Mouse (Mus musculus) 3T3-L1 (cell line): Measurements from ENCODE around the gene Id4.

Experiments used
- DNase-seq: peaks from one replicate; pipeline ENCODE4 v3.0.0-alpha.2; 2015; ENCODE audit warnings: low read depth, low spot score

Gene Id4

DNA sequence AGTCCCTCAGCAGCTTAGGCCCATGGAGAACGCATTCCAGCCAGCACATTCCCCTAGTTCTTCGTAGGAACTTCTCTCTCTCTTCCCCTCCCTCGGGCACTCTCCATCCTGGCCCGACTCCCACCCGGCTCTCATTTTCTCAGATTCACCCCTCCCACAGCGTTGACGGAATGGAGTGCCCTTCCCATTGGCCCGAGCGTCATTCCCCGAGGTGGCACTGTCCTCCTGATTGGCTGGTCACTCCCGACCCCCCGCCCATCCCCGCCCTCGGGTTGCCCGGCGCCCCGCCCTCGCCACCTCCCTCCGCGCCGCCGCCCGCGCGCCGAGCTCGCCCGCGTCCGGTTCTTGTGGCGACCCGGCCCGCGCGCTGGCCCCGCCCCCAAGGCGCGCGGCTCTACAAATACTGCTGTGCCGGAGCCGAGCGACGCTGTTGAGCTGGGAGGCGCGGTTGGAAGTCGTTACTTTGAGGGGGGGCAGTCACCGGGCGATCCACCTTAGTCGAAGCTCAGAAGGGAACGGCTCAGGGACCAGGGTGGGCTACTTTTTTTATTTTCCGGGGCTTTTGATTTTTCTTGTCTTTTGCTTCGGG, at the start of gene Id4:
TSS of gene Id4 (plus strand) at position 539 of the 589 bp plus-strand sequence.
- DNase-seq, result peak; percentile 95

DNA sequence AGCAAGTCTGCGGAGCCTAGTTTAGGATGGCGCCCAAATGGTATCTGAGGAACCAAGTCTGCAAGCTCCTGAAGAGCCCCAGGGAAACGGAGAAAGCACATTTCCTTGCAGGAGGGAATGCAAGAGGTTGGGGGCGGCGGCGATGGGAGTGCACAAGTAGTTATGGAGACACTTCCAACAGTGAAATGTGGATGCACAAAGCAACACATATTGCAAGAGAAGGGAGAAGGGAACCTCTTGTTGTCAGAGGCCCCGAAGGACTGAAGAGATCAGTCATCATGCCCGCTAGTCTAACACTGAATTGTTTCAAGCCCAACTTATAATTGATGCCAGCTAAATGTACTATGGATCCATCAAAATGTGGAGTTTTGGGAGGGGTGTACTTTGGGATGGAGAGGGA, 33.9 kb upstream of the Id4 start:
- peak; percentile 33 for DNase-seq

DNA sequence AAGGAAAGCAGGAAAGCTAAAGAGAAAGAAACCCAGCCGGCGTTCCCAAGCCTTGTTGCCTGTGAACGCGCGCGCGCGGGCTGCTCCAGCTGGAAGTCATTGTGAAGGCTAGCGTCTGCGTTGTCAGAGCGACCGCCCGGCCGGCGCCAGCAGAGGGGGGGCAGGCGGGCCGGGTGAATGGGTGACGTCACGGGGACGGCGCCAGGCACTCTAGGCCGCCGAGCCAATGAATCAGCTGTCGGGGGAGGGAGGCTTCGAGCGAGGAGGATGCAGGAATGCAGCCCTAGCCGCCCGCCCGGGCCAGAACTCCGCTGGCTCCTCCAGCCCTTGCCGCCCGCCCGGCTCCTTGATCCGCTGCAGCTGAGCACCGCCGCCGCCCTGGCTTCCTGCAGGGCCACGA, 33.3 kb upstream of the Id4 start:
- DNase-seq, result peak; percentile 94

DNA sequence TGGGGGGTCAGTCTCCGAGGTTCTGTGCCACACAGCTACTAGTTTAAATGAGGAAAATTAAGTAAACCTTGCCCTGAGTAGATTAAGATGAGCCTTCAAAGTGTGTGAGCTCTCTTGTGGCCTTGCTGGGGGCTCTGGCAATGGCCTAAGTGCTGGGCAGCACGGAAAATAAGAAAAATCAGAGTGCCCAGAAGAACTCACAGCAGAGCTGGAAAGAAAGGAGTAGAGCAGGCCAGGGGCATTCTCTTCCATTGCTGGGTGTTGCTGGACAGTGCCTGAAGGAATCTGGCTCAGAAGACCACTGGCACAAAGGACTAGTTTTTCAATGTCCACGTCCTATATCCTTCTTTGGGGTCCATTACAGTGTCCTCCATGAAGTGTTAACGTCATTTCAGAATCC, 32.9 kb upstream of the Id4 start:
- DNase-seq, result peak; percentile 46

DNA sequence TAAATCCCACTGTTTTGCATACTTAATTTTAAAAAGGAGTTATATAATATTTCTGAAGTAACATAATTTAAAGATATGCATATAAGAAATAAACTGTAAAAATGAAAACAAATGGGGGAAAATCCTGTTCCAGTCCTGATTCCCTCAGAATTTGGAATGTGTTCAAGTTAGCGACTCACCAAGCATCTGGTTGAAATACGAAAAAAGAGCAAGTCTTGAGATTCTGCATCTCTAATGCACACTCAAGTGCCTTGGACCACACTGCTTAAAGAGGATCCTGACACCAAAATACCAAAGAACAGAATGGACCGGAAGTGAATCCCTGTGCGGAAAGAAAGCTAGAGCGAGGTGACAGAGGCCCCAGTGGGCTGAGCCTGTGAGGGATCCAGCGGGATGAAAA, 30.0 kb upstream of the Id4 start:
- peak; percentile 83 for DNase-seq

DNA sequence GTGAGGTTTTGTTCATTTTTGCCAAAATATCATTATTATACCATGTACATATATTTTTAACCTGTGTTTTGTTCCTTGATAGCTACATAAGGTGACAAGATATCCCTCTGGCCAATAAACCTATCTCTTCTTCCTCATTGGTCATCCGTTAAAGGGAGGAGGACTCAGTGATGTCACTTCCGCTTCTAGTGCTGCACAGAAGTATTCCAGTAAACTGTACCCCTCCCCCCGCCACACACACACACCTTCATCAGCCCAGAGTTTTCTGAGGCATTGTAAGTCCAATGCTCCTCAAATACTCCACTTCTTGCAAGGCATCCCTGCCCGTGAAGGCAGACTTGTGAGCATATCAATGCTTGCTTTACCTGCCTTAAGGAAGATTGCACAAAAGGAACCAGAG, 24.6 kb upstream of the Id4 start:
- DNase-seq, result no peak

DNA sequence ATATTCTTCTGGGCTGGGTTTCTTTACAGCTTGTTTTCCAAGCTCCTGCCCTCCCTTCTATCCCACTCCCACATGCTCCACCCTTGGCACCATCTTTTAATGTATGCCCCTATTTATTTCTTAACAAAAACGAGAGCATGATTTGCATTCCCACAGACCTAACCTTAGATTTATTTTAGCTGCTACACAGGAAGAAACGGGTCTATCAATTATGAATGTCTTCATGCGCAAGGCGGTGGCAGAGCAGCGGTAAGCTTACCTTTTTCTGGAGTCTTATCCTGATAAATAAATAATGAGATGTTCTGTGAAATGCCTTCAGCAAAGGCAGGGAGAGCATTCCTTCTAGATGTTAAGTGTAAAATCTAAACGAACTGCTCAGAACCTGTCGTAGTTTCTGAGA, 24.2 kb upstream of the Id4 start:
- no peak for DNase-seq

DNA sequence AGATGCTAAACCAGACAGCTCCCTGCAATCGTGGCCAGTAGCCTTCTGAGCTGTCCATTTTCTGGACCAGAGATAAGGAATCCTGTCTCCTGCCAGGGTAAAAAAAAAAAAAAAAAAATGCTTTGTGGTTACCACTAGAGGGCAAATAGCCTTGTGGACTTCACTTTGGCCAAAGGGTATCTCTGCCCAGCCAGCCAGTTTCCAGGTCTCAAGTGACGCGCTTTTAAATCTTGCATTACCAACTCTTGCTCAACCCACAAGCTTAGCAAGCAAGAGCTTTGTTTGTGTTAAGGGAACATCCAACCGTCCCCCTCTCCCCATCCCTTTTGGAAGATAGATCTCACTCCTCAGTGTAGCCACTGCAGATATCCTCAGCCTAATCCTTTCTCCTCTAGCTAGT, 23.5 kb upstream of the Id4 start:
- DNase-seq, result peak; percentile 75

DNA sequence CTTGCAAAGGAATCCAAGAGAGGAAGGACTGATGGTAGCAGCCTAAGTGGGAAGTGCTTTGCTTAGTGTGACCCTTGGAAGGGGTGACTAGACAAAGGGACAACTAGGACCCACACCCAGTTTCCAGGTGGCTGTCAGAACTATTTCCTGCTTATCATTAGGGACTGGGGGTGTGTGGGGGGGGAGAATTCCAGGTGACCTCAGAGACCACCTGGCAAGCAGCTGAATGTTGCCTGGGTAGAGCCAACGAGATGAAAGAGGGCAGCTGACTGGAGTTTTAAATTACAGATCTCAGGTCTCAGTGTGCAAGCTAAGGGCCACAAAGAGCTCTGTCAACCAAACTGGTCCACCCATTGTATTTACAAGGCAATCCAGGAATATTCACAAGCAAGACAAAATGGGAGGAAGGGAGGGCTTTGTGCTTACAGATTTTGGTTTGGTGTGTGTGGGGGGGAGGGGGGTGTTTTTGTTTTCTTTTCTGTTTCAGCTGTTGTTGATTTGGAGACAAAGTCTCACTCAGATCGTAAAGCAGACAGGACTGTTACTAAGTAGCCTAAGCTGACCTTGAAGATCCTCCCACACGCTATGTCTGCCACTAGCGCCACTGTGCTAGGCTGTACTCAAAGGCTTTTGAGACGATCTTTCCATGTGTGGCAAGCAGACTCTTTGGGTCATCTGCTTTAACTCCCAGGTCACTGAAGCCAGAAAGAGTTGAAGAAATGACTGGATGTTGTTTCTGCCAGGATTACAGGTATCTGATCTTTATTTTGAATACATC, 15.6 kb upstream of the Id4 start:
- no peak for DNase-seq

DNA sequence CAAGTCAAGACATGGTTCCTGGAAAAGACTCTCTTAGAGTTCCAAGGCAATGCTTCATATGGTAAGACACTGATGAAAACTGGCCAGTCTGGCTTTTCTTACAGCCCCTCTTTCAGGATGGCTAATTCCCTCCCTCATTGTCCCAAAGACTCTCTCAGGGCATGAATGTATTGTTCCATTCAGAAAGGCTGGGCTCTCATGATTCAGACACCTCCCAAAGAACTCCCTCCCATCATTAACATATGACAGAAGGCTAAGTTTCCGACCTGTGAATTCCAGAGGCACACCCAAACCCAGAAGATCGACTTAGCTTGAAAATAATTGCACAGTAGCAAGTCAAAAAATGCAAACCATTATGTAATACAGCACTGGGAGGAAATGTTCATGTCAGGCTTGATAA, 8.5 kb upstream of the Id4 start:
- no peak for DNase-seq

DNA sequence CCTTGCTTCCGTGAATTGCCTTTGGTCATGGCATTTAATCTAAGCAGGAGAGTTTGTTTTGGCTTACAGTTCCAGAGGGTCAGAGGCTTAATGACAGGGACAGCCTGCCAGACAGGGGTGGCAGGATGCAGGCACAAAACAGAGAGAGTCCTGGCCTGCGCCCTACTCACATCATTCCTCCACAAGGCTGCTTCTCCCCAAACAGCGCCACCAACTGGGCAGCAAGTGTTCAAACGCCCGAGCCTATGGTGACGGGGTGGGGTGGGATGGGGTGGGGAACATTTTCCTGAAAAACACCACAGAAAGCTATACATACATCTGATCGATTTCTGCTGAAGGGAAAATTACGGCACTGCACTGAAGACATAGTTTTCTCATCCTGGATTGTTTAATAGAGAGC, 6.0 kb upstream of the Id4 start:
- DNase-seq, result no peak

DNA sequence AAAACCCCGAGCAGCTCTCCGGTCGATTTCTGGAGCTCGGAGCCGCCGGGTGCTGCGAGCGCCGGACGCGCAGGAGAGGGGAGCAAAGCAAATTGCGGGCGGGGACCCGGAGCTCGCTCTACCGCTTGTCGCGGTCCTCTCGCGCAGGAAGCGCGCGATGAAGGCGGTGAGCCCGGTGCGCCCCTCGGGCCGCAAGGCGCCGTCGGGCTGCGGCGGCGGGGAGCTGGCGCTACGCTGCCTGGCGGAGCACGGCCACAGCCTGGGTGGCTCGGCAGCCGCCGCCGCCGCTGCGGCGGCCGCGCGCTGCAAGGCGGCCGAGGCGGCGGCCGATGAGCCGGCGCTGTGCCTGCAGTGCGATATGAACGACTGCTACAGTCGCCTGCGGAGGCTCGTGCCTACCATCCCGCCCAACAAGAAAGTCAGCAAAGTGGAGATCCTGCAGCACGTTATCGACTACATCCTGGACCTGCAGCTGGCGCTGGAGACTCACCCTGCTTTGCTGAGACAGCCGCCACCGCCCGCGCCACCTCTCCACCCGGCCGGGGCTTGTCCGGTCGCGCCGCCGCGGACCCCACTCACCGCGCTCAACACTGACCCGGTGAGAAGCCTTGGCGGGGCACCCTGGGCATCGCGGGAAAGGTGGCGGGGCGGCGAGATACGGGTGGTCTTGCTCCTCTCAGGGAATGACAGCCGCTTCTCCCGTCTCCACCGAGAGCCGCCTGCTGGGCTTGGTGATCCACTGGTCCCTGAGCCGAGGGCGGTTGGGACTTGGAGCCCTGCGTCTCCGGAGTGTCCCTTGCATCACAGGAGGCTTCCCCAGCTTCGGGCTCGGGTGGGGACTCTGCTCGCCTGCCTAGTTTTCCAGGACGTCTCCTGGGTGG, 553 bp downstream of the Id4 start:
- DNase-seq, result peak; percentile 68

DNA sequence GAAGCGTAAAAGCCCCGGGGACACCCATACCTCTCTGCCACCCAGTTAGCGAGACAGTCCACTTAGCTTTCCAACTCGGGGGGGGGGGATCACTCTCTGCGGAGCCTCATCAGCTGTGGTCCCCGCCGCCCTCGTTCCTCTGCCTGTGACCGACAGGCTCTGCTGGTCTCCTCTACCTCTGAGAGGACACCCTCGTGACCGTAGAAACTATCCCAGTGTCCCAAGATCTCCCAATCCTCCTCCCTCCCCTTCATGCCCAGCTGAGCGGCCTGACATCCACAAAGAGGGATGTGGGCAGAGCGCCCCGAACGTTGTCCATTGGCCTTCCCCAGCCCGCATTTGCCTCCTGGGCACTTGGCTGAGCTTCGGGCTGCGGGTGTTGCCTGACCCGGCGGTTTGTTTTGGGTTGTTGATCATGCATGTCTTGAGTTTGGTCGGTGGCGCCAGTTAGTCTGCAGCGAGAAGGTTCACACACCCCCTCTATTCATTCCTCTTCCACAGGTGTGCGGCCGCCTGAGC, 1.5 kb downstream of the Id4 start:
- peak; percentile 44 for DNase-seq

DNA sequence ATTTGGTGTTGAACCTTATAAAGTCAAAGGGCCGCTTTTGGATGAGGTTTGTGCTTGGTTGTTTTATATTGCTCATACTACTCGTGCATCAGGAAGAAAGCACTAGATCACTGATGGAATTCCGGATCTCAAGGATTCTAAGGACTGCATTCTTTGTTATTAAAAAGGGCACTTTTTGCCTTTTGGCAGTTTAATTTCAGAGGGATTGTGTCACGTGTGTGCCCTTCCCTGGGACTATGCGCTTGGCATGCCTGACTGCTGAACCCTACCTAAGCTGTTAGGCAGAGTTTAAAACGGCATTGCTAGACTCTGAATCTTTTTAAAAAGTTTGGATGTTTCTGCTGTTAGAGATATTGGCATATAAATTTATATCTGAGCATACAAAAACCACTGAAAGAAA, 4.0 kb downstream of the Id4 start:
- DNase-seq, result no peak

DNA sequence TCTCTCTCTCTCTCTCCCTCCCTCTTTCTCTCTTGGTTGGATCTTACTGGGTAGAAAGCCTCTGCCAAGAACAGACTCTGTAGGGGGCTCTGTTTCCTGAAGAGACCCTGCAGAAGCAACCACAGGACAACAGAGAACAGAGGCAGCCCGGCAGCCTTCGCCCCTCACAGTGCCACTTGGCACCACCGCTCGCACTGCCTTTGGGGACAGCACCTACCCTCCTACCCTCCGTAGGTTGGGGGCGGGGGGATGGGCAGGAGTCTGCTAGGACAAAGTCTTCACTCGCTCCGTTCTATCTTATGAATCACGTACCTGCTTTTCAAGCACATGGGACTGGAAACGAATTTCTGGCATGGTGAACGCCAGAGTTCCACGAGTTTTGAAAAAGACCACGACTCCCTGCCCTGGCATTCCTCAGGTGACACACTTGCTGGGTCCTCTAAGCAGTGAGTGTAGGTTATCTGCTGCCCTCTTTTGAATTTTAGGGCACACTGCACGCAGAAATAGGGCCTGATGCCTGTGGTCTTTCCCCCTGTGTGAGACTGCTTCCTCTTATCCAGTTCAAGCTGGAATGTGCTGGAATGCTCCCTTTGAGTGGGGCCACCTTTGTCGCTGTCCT, 12.5 kb downstream of the Id4 start:
- peak; percentile 59 for DNase-seq

DNA sequence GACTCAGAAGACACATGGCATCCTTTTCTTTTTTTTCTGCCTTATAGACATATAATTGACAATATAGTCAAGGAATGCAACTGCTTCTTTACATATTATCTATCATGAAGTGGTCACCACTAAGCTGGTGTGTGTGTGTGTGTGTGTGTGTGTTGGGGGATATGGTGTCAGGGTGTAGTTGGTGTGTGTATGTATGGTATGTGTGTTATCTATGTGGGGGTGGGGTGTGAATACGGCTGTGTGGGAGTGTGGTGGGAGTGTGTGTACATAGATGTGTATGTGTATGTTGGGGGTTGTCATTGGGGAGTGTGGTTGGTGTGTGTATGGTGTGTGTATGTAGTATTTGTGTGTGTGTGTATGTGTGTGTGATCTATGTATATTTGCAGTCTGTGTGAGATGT, 13.1 kb downstream of the Id4 start:
- no peak for DNase-seq

DNA sequence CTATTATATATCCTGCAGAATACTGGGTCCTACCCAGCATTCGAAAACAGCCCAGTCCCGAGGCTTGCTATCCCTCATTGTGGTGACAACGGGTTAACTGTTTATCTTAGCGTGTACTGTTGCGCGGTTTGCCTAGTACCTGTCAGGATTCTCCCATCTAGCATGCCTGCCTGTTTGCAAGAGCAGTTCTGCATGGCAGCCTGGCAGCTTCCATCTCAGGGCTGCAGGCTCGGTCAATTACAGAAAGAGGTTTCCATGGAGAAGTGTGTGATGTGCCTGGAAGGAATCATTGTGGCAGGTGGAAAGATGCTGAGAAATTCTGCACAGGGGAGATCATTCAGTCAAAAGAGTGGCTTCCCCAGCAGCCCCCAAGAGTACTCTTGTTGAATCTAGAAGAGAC, 16.0 kb downstream of the Id4 start:
- no peak for DNase-seq

DNA sequence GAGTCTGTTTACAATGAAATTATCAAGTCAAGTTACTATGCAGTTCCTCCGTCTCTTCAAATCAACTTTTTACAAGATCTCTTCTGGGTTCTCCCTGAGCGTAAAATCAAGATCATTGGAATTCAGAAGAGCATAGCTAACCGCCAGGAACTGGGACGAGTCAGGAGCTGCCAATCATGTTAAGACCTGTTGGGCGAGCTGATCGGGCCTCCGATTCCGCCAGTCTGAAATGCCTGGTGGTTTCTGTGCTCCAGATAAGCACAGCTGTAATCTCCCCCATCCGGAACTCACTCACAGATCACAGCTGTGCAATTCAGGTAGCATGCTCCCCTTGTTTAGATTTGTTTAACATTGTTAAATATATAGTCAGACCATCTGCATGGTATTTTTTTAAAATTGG, 23.4 kb downstream of the Id4 start:
- DNase-seq, result no peak

DNA sequence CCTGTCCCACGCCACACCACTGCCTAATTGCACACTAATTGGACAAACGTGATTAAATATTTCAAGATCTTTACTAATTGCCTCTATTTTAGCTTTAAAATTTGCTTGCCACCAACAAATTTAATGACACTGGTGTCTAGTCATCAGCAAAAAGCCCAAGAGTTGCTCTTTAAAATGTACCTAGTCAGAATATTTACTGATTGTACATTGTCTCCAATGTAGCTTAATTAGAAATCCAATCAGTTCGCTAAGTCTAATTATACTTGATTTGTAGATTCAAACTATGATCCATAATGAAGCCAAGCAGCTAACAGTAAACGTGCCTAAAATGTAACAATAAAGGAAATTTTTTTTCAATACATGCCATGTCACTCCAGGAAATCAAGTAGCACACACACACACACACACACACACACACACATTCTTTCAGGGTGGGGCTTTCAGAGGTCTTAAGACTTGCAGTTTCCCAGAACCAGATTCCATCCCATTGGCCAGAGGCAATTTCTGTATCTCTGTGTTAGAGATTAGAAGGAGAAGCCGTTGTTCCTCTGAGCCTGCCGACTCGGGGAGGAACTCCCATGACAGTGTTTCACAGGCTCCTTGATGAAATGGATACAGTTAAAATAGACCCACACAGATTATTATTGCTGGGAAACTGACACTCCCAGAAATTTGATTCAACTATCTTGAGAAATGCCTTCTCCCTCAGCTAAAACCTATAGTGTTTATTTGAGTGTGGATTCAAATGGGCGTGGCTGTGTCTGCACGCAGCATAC, 24.1 kb downstream of the Id4 start:
- DNase-seq, result no peak

DNA sequence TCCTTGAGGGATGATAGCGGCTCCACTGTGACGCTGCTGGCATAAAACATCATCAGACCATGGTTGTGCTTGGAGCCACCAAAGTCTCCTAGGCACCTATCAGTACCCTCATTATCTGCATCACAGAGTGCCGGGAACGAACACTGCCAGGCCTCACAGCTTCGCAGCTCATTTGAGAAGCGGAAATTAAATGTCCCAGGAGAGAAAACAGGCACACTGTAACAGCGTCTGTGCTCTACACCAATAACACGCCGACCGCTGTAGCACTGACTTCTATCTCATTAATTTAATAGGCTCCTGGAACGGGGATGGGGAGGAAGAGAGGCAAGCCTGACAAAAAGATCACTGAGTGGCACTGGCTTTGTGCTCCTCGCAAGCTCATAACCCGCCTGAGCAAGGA, 29.4 kb downstream of the Id4 start:
- no peak for DNase-seq

DNA sequence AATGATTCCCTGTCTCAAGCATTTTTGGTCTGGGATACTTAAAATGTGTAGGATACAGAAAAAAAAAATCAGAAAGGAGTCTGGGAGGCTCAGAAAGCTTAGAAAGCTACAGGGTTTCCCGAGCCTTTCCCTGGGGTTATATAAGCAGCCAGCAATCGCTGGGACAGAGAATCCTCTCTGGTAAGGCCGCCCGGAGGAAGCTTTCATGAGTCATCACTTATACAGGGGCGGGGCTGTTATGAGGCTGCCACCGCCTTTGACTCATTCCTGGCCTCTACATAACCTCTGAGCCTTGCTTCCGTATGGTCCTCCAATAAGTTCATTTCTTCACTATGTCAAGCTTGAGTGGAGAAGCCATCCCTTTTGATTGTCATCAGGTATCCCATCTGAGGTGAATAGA, 53.5 kb downstream of the Id4 start:
- peak; percentile 96 for DNase-seq
